Mouse (Mus musculus) testis, postnatal 10 days (tissue): ENCODE measurements around the gene Stoml3.

Experiments used
- DNase-seq: peaks from one replicate; pipeline ENCODE4 v3.0.0; 2021; ENCODE audit warnings: low spot score

The Stoml3 gene

DNA sequence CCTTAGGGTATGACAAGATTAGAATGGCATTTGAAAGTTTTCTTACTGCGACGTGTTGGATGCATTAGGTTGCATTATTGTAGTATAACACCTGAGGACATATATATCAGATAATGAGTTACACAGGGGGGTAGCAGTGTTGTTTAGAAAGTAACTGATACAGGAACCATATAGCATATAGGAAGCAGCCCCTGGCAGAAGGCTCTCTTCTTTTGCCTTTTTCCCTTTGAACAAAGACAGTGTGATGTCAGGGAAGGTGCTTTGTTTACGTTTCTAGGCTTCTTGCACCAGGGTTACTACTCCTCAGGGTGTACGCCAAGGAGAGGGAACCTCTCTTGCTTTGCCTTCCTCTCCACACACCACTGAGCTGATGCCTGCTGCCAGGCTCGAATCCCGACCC, at the start of gene Stoml3:
Gene Stoml3 (plus strand): TSS at position 301 of the 400 bp plus-strand sequence.
- DNase-seq: no peak

DNA sequence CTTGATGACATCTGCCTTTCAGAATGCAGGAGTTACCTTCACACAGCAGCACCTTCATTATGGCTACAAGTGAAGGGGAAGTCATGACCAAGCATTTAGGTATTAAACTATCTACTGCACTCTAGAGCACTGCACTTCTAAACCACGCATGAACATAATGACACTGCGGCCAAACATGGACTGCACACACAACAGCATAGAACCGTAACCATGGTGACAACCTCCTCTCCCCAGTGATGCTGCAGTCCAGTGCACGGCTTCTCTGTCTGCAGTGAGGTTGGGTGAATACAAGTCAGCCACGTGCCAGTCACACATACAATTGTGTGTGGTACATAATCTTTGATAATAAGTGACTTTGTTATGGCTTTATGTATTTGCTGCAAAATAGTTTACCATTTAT, 42.9 kb upstream of the Stoml3 start:
- no peak for DNase-seq

DNA sequence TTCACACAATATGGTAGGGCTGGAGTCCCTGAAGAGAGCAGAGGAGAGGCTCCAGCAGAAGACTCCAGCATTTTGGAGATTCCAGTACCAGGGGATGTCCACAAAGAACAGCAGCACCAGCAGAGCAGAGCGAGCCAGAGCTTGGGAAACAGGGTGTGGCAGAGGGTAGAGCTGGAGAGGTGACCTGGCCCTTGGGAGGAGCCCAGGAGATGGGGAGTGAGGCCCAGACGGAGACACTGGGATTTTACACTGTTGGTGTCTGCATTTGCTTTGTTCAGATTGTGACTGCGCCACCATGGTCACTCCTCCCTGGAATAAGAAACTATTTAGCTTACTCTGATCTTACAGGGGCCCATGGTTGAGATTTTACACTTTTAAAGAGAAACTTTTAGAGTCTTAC, 41.7 kb upstream of the Stoml3 start:
- no peak for DNase-seq

DNA sequence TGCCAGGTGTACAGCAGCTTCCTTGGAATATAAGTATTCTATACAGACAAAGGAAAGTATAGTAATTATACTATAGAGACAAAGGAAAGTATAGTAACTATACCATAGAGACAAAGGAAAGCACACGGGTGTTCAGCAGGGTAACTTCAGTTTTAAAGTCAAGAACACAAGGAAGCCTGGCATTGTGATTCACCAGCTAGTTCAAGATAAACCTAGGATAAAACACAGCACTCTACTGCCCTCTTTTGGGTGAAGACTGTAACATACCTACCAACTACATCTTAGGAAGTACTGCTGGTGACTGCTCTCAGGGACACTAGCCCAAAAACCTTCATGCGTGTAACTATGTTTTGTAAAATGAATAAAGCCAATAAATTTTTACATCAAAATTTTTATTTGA, 40.2 kb upstream of the Stoml3 start:
- no peak for DNase-seq

DNA sequence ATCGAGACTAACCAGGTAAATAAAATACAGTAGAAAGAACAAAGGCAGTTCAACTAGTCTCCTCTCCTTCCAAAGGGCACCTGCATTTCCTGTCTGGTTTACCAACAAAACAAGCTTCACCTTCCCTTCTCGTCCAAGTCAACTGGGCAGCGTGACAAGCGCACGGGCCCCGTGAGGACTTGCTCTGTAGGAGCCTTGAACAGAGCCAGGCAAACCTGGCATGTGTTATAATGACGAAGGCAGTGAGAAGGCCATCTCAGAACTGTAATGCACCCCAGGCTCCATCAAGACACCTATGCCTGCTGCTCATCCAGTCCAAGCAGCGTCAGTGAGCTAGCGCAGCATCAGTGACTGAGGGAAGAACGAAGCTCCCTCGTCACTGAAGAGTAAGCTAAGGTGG, 37.8 kb upstream of the Stoml3 start:
- DNase-seq: no peak

DNA sequence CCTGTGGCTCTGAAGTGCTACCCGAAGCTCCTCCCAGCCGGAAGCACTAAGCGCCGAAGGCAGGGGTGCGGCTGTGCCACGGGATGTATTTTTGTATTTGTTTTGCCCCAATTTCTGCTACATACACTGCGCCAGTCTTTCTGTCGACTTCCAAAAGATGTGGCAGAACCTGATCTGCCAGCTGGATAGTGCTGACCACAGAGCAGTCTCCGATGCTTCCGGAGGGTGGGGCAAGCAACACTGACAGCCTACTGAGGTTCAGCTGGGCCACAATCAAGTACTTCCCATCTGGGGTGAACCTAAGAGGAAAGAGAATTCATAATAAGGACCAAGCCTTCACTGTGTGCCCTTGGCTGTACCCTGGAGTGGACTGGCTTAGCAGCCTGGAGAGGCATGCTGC, 36.1 kb upstream of the Stoml3 start:
- DNase-seq: no peak

DNA sequence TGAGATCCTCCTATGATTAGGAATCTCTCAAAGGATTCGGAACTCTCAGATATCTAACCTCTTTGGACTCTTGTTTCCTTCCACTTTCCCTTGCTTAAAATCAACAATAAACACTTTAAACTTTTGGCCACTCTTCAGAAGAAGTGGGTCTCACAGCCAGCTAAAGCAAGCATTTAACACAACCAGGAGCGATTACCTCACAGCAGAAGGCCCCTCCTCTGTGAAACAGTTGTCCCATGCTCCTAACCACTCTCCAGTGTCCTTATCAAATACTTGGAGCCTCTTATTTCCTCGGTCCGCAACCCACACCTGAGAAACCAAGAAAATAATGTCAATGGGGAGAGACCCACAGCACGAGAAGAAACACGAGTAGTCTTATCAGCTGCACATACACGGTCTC, 35.1 kb upstream of the Stoml3 start:
- peak; percentile 8 for DNase-seq

DNA sequence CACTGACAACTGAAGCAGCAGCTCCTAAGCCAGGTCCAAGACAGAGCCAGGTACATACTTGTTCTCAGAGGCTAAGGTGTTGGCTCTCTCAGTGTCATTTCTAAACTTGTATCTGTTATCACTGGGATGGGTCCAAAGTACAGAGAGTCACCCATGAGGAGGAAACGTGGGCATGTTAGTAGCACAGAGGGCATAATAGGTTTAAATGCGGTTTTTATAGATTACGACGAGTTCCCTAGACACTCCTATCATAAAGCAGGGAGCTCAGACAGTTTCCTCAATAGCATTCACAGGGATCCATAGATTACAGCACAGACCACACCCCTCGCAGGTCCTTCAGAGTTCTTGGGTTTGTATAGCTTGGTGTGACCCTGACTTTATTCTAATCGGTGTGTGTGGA, 34.4 kb upstream of the Stoml3 start:
- peak; percentile 21 for DNase-seq

DNA sequence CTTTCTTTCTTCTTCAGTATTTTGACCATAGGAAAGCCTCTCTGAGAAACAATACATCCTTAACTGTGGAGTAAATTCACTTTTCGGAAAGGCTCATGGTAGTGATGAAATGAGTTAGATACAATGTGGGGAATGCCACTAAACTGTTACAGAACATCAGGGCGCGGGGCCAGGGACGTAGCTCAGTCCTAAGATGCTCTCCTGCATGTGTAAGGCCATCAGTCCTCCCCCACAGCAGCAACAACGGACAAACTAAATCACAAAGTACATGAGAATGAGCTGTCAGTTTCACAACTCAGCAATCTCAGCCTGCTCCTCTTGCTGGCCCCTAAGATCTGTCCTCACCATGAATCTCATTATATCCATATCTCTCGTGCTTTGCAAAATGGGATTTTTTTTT, 33.9 kb upstream of the Stoml3 start:
- DNase-seq: peak; percentile 52

DNA sequence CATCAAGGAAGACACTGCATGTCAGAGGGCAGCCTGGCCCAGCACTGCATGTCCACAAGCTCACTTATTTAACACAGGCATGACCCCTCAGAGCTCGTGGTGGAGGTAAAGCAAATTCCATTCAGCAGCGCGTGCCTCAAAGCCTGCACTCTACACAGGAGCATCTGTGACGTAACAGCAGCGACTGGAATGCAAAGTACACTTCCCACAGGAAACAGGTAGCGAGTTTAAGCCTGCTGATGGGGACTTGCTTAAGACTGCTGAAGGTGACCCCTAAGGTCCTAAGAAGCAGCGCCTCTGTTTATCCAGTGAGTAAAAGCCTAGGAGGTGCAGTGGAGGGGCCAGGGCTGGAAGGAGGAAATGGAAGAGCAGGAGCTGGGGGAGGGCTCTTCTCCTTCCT, 33.5 kb upstream of the Stoml3 start:
- DNase-seq: peak; percentile 33

DNA sequence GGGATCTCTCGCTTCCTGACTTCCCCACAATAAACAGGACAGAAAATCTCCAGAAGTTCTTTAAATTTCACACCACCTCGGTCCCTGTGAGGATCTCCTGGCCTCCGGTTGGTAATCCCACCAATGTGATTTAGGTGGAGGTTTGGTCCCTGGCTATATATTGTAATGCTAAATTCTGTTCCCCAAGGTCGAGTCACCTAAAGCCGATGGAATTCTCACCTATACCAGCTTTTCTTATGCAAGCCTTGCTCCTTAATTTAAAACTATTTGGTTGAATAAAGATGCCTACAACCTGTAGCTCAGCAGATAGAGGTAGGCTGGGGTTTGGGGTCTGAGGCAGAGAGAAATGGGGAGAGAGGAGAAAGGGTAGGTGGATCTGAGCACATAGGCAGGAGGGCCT, 30.7 kb upstream of the Stoml3 start:
- DNase-seq: no peak

DNA sequence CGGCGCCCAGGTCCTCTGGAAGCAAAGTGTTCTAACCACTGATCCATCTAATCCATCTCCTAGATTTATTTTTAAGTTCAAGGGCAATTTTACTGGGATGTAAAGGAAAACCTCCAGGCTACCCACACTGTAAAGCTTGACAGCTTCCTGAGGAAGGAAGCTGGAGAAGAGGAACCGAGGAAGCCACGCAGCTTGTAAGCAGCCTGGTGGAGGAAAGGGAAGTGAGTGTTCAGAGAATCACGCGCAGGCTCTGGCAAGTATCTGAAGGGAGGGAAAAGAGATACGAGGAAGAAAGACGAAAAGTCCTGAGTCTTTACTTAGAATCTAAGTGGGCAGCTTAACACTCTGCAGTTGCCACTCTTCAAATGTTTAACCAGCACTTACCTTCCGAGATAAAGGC, 28.3 kb upstream of the Stoml3 start:
- DNase-seq: no peak

DNA sequence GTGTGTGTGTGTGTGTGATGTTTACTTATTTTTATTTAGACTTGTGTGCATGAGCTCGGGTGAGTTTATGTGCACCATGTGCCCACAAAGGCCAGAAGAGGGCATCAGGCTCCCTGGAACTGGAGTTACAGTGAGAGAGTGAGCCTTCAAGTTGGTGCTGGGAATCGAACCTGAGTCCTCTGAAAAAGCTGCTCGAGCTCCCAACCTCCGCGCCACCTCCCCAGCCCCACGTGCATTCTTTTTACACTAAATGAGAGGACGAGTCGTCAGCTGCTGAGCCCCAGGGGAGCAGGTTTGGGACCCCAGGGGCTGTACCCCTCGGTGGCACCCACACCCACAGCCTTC, 25.8 kb upstream of the Stoml3 start:
- DNase-seq: no peak

DNA sequence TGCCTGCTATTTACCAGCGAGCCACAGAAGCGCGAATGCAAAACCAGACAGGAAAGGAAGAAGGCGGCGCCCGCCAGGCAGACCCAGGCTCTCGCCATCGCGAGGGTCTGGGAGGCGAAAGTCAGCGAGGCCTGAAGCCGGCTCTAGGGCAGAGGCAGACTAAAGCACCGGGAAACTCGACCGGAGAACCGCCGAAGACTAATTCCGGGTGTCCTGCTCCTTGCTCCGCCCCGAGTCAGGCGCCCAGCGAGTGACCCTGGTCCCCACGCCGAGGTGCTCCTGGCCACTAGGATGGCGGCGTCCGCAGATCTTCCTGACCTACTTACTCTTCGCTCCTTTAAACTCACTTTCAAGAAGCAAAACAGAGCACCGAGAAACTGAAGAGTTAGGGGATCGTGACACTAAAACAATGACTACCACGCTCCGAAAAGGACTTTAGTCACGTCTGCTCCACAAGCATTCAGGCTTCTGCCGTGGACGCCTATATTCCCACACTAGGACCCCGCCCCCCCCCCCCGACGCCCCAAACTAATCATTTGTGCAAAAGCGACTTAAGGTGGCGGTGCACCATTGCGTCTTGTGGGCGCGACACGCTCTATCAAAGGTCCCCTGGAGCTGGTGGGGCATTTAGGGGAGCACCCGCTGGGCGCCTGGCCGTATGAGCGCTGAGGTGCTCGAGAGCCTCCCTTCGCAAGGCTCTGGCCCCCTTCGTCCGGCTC, 25.2 kb upstream of the Stoml3 start, which contains the start of the genes Nhlrc3 and Proser1:
Gene Nhlrc3 (minus strand): TSS at position 287 of the 719 bp plus-strand sequence.
Gene Proser1 (plus strand): TSS at position 621 of the 719 bp plus-strand sequence.
- DNase-seq: peak; percentile 94

DNA sequence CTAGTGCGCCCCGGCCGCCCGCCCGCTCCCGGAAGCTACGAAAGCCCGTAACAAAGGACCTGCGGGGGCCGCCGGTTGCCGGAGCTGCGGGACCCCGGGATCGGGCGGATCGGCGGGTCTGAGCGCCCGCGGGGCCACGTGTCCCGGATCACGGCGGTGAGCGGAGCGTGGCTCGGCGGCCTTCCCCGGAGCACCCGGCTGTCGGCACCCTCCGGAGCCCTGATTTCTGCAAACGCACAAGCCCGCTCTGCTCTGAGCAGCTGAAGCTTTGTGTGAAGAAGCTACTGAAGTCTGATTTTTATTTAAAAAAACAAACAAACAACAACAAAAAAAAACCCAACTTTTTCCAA, 24.7 kb upstream of the Stoml3 start:
- DNase-seq: no peak

DNA sequence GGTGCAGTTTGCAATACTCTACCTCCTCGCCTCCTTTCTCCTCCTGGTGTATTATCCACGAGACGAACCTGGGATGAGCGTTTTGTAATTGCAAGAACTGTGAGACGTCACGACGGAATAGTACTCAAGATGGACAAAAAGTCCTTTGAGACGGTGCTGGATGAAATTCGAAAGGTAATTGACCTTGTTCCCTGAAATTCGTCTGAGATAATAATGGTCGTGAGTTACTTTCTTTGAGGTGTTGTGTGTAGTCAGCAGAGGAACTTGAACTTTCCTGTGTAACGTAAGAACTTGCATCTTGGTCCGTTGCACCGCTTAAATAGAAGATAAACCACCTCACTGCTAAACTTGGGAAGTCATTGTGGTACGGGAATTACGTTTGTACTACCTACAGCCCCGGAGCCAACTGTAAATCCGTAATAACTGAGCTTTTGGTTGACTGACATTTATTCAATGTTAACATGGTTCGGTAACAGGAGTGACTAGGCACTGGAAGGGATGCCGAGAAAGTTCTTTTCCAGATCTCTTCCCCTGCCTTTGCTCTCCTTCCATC, 24.2 kb upstream of the Stoml3 start:
- no peak for DNase-seq

DNA sequence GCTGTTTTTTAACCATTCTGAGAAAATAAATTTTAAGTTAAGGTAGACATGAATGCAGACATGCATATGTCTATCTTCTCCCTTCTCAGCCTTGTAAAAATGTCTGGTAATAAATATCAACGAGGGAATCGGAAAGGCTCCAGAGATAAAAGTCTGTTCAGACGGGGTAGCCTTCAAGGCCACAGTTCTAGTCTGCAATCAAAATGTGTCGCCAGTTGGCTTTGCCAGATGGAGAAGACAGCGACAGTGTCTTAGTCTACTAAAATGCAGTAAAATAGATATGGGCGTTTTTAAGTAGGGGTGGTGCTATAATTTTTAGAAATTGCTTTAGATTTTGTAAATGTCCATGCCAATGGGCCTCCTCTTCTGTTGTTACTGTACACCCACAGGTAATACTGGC, 23.1 kb upstream of the Stoml3 start:
- DNase-seq: no peak

DNA sequence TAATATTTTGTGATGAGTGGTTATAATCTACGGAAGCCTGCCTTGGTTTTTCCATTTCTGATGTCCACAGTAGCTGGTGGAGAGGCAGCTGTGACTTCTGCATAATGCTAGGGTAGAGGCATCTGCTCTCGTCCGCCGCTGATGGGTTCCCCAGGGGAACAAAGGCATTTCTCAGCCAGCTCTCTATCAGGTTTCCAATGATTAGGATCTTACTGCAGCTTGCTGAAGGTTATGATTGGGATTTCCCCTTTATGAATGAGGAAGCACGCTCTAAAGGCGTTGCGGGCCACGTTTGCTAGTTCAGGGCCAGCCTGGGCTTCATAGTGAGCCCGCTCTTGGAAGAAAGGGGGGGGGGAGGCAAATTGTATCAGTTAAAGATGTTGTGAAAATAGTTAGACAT, 22.0 kb upstream of the Stoml3 start:
- no peak for DNase-seq

DNA sequence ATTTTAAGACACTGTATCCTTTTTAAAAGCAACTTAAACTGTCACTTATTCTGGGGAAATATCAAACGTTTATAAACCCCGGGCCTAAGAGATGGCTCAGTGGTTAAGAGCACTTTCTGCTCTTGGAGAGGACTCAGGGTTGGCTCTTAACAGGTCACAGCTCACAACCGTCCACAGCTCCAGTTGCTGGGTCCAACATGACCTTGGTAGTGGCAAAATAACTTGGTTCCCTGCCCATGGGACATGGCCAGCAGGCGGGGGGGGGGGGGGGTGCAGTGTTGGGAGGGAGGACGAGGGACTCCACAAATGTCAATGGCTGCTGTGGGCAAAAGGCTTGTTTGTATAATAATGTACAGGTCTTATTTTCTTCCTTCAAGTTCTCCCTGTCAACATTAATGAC, 21.1 kb upstream of the Stoml3 start:
- DNase-seq: no peak

DNA sequence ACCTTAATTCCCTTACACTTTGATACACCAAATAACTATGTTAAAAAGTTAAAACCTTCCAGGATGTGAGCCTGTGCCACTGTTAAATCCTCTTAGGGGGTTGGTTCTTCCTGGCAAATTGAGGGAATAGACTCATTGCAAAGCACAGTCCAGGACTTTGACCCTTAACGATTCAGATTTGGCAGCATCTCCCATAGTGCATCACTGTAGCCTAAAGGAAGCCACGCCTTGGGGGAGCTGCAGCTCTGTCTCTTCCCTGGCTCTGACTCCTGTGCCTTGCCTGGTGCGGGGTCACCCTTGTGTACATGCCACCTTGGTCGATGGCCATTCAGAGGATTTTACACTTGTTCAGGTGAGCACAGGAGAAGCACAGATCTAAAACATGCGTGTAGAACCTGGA, 18.8 kb upstream of the Stoml3 start:
- no peak for DNase-seq

DNA sequence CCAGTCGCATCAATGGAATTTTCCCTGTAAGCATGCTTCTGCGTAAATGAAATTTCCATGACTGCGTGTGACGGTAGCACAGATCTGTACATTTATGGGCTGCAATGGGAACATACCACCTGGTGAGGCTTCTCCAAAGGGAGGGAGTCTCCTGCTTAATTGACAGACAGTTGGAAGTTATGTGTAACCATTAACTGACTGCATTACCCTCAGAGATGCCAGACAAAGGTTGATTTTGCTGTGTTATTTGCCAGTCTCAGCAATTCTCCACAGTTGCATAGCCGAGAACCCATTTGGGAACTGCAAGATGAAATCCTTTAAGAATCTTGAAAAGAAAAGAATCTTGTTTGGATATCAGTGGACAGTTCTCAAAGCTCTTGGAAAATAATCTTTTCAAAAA, 16.4 kb upstream of the Stoml3 start:
- DNase-seq: no peak

DNA sequence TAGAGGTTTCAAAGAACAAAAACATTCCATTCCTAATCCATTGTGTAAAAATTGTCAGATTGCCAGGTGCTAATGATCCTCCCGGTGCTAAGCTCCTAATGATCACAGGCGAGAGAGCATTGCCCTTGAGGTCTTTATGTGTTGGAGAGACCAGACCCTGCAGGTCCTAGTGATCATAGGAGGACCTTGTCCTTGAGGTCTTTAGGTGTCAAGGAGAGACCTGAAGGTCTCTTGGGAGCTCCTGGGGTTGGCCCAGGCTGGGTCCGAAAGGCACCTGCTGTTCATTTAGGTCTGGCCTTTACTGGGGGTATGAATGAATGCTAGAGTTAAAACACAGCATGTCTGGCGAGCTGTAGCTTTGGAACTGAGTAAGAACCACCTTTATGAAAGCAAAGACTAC, 14.3 kb upstream of the Stoml3 start:
- DNase-seq: no peak

DNA sequence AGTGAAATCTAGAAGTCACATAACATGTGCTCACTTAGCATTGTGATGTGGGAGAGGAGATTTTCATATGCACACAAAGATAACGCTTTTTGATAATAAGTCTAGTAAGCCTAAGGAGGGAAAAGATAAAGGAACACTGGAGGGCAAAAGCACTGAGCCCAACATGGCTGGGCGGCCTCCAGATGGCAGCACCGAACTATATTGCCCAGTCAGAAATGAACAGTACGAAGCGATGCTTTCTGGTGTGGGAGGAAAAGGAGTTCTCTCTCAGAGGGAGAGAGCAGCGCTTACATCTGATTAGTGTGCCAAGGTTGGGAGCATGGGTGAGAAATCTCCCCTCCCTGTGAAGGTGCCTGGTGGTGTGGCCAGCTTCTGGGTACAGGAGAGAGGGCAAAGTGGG, 12.6 kb upstream of the Stoml3 start:
- peak; percentile 72 for DNase-seq

DNA sequence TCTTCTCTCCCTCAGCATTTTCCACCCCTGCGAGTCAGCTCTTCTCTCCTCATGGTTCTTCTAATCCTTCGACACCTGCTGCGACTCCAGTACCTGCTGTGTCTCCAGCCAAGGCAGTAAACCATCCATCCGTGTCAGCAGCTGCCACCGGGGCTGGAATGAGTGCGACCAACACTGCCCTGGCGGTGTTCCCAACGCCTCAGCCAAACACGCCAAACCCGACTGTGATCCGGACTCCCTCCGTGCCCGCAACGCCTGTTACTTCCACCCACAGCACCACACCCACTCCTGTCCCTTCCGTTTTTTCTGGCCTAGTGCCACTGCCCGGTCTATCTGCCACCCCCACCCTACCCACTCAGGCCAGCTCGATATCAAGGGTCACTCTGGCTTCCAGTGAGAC, 11.0 kb upstream of the Stoml3 start:
- DNase-seq: peak; percentile 50
